Mouse (Mus musculus) hindbrain, embryonic 11.5 days (tissue): ENCODE results near the gene Camta1. TPM values are rescaled to one million over a fixed set of nuclear protein-coding genes. Genes with fewer than 3 reads are reported as not detected.

Experiments
- ATAC-seq: fragments of 200-750 bp; cut with Nextera tagmentation; 2 replicates; pipeline ENCODE4 v1.8.0; 2017; ENCODE audit warnings: mild to moderate bottlenecking, moderate TSS enrichment, moderate library complexity; ENCODE audit not compliant: low FRiP score
- DNase-seq: peaks from one replicate; pipeline ENCODE4 v3.0.0-alpha.2; 2015; ENCODE audit warnings: low spot score
- H3K27ac ChIP-seq: fragments of 300-500 bp; sonication (generic); 2 replicates; pipeline ENCODE4 v1.5.1; 2014; ENCODE audit warnings: mild to moderate bottlenecking, low read depth, low read length
- H3K27me3 ChIP-seq: fragments of 300-500 bp; sonication (generic); 2 replicates; pipeline ENCODE4 v1.6.1; 2014; ENCODE audit warnings: mild to moderate bottlenecking, low read length, moderate library complexity, mixed read lengths; ENCODE audit not compliant: control insufficient read depth, insufficient read depth
- H3K36me3 ChIP-seq: fragments of 300-500 bp; sonication (generic); 2 replicates; pipeline ENCODE4 v1.6.1; 2014; ENCODE audit warnings: mild to moderate bottlenecking, low read length, moderate library complexity, mixed read lengths; ENCODE audit not compliant: control insufficient read depth, insufficient read depth
- H3K4me1 ChIP-seq: fragments of 300-500 bp; sonication (generic); replicated peaks from 2 replicates; pipeline ENCODE4 v1.6.1; 2014; ENCODE audit warnings: low read length, mixed read lengths; ENCODE audit not compliant: control insufficient read depth, insufficient read depth
- H3K4me2 ChIP-seq: fragments of 300-500 bp; sonication (generic); replicated peaks from 2 replicates; pipeline ENCODE4 v1.6.1; 2014; ENCODE audit warnings: mild to moderate bottlenecking, low read depth, low read length
- H3K4me3 ChIP-seq: fragments of 300-500 bp; sonication (generic); 2 replicates; pipeline ENCODE4 v1.5.1; 2014; ENCODE audit warnings: low read depth, low read length
- H3K9ac ChIP-seq: fragments of 300-500 bp; sonication (generic); 2 replicates; pipeline ENCODE4 v1.6.1; 2014; ENCODE audit warnings: low read depth, low read length
- H3K9me3 ChIP-seq: fragments of 300-500 bp; sonication (generic); 2 replicates; pipeline ENCODE4 v1.6.1; 2016; ENCODE audit warnings: low read length; ENCODE audit not compliant: control insufficient read depth
- WGBS: fragments of 180-500 bp; shearing (Covaris S2); extraction: QIAGEN DNeasy Blood & Tissue Kit; methylation state at CpG from one replicate; pipeline ENCODE4 v1.1.7; 2014; 5-methylcytosine and 5-hydroxymethylcytosine counted together
- polyA plus RNA-seq: library from polyadenylated mRNA; unstranded; fragments of >200 nt; fragmentation: Nextera tagmentation; extraction: Ambion mirVana; gene quantifications from 2 replicates; pipeline ENCODE4 v1.2.1, GENCODE M21; 2014

The Camta1 gene
- polyA plus RNA-seq, 1 experiment from 2014 or later: 130 TPM

DNA sequence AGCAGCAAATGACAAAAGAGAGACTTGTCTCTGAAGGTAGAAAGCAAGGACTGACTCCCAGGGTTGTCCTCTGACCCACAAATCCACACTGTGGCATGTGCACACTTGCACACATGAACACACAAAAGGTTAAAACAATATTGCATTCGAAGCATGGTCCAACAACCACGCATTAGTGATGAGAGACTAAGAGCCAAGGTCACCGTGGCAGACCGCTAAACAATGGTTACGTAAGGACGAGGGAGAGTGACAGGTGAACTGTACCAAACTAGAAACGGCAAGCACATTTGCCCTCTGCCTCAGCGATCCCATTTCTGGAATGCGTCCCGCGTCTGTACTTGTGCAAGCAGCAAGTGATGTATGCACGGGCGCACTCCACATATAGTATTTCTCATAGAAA, 525.3 kb downstream of the Camta1 start:
- peaks cover 3% of the 10 kb centered on the region for H3K4me1 ChIP-seq
- no peaks in the 10 kb centered on the region for H3K36me3 ChIP-seq
- H3K27ac ChIP-seq: no peak overlapping the region
- H3K4me3 ChIP-seq: no peak overlapping the region
- DNase-seq: no peak
- H3K9ac ChIP-seq: no peak overlapping the region
- no peak for ATAC-seq
- no peak overlapping the region for H3K4me2 ChIP-seq
- no peaks in the 10 kb centered on the region for H3K27me3 ChIP-seq
- H3K9me3 ChIP-seq: no peaks in the 10 kb centered on the region
- WGBS: 83% methylated on average over 13 of the region's 13 CpGs

GRCm38 (mm10) chr4:151334951-151335742, 526.5 kb downstream of the Camta1 start:
- H3K9ac ChIP-seq: no peak overlapping the region
- ATAC-seq (0 out of 2 replicates have a peak, but pooled peaks have one; percentile 35), DNase-seq (peak; percentile 83)
- H3K9me3 ChIP-seq: no peaks in the 10 kb centered on the region
- no peak overlapping the region for H3K4me3 ChIP-seq
- H3K4me1 ChIP-seq: peaks cover 3% of the 10 kb centered on the region
- H3K4me2 ChIP-seq: no peak overlapping the region
- WGBS: 45% methylated on average over 23 of the region's 23 CpGs
- no peak overlapping the region for H3K27ac ChIP-seq
- no peaks in the 10 kb centered on the region for H3K27me3 ChIP-seq
- H3K36me3 ChIP-seq: no peaks in the 10 kb centered on the region

DNA sequence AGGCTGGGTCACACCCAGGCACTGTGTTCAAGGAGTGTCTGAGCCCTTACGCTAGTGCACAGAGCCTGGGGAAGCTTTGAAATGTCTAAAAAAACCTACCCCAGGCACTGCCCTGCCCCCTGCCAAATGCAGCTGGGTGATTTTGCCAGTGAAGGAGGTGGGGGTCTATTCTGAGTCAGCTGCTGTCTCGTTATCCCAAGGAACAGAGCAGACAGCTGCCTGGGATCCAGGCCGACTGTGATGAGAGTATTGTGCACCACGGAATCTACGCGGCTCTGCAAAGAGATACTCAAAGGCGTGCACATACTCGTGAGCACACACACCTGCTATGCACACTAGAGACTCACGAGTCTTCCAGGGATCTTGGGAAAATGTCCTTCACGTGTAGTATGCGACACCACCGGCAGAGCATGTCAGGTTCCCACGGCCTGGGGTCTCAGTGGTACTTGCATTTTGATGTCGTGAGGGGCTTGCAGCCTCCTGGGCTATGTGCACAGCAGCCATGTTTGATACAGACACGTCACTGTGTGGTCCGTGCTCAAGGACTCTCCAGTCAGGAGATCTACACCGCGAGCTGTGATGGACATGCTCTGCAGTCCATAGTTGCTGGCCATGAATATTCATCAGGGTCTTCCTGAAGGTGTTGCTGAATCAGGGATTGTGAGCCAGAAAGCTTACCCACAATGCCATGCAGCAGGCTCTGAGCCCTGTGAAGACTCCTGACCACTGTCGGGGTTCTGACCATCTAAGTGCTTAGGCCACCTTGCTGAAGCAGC, 529.4 kb downstream of the Camta1 start:
- no peak overlapping the region for H3K9ac ChIP-seq
- 80% methylated on average over 19 of the region's 19 CpGs for WGBS
- H3K27me3 ChIP-seq: no peaks in the 10 kb centered on the region
- no peak overlapping the region for H3K4me2 ChIP-seq
- ATAC-seq (no peak), DNase-seq (no peak)
- no peaks in the 10 kb centered on the region; the same call in 1 of the 2 replicates for H3K4me1 ChIP-seq
- H3K9me3 ChIP-seq: no peaks in the 10 kb centered on the region
- no peak overlapping the region for H3K27ac ChIP-seq
- H3K36me3 ChIP-seq: no peaks in the 10 kb centered on the region
- H3K4me3 ChIP-seq: no peak overlapping the region

DNA sequence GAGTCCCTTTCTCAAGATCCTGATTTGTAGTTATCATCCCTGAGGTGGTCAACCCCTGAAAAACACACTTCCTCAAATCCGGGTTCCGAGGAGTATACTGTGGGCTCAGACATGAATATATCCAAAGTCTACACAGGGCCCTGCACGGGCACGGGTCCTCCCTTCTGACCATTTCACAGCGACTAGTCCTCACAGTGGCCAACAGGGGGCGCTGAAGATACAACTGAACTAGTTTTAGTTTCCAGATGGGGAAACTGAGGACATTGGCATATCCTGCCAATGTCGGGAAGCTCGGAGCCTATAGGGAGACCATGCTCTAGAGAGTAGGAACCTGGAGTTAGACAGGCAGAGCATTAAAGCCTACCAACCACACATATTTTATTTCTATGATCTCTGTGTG, 530.7 kb downstream of the Camta1 start:
- H3K27me3 ChIP-seq: no peaks in the 10 kb centered on the region

GRCm38 (mm10) chr4:151328071-151328470, 533.6 kb downstream of the Camta1 start:
- no peak overlapping the region for H3K4me2 ChIP-seq
- no peaks in the 10 kb centered on the region for H3K36me3 ChIP-seq
- no peak for ATAC-seq
- H3K27ac ChIP-seq: no peak overlapping the region
- H3K4me3 ChIP-seq: no peak overlapping the region
- no peaks in the 10 kb centered on the region for H3K9me3 ChIP-seq
- H3K27me3 ChIP-seq: no peaks in the 10 kb centered on the region
- no peaks in the 10 kb centered on the region for H3K4me1 ChIP-seq
- no peak overlapping the region for H3K9ac ChIP-seq
- 80% methylated on average over 6 of the region's 6 CpGs for WGBS
- DNase-seq: no peak

More for the DNA sequence above, 530.7 kb downstream of the Camta1 start:
- ATAC-seq (no peak), DNase-seq (peak; percentile 23)
- Histone ChIP-seq H3K4me2 (no peak overlapping the region), H3K27ac (no peak overlapping the region), H3K36me3 (no peaks in the 10 kb centered on the region), H3K4me3 (no peak overlapping the region), H3K9me3 (no peaks in the 10 kb centered on the region), H3K9ac (no peak overlapping the region), H3K4me1 (no peaks in the 10 kb centered on the region)
- 63% methylated on average over 8 of the region's 8 CpGs for WGBS

DNA sequence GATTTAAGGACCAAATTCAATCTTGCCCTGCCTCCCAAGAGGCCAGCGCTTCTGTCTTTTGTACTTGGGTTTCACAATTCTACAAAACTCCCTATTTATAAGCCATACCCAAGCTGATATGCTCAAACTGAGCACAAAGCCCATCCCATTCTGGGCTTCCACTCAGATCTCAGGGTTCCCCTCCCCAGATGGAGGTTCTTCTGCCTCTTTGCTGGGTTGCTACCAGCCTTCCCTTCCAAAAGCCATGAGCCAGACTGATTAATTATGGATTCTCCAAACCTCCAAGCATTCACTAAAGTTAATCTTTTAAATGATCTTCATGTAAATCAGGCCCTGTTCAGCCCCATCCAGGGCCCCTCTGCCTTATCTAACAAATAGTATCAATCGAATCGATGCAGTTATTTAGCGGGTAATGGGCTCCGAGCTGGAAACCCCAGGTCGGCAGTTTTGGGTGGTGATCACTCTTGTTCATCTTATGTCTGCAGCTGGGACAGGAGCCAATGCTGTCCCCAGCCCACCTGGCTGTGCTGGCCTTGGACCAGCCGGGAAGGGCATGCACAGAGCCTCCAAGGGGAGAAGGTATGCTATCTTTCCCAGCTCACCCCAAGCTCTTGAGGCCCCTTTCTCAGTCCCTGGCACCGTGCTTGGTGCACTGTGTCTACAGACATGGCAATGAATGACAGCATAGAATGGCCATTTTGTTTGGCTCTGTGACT, 534.5 kb downstream of the Camta1 start:
- ATAC-seq: no peak
- 89% methylated on average over 8 of the region's 8 CpGs for WGBS
- Histone ChIP-seq H3K4me3 (no peak overlapping the region), H3K27me3 (no peaks in the 10 kb centered on the region), H3K4me2 (no peak overlapping the region), H3K27ac (no peak overlapping the region), H3K9me3 (no peaks in the 10 kb centered on the region), H3K4me1 (no peaks in the 10 kb centered on the region), H3K9ac (no peak overlapping the region), H3K36me3 (no peaks in the 10 kb centered on the region)
- no peak for DNase-seq

GRCm38 (mm10) chr4:151316428-151316827, 545.2 kb downstream of the Camta1 start:
- Histone ChIP-seq H3K4me2 (no peak overlapping the region), H3K36me3 (no peaks in the 10 kb centered on the region), H3K9me3 (no peaks in the 10 kb centered on the region), H3K27ac (no peak overlapping the region), H3K27me3 (no peaks in the 10 kb centered on the region), H3K4me3 (no peak overlapping the region), H3K9ac (no peak overlapping the region), H3K4me1 (no peaks in the 10 kb centered on the region)
- 89% methylated on average over 10 of the region's 10 CpGs for WGBS
- ATAC-seq (no peak), DNase-seq (no peak)

DNA sequence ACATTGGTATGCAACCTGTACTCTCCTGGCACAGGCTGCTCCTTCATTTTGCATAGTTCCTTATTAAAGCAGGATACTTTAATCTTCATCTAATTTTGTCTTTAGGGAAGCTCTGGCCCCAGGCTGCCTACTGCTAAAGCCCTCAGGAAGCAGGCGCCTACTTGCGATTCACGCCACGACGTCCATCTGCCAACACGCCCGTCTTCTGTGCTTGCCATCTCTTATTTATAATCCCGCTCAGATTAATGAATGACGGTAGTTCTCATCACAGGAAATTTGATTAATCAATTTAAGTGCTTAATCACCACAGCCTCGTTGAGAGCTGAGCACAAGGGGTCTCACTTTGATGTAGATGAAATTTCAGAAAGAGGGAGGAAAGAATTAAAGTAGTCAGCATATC, 546.0 kb downstream of the Camta1 start:
- no peak overlapping the region for H3K27ac ChIP-seq
- no peak overlapping the region for H3K4me2 ChIP-seq
- DNase-seq (no peak), ATAC-seq (no peak)
- no peaks in the 10 kb centered on the region for H3K9me3 ChIP-seq
- no peak overlapping the region for H3K4me3 ChIP-seq
- WGBS: 79% methylated on average over 10 of the region's 10 CpGs
- no peaks in the 10 kb centered on the region for H3K36me3 ChIP-seq
- H3K9ac ChIP-seq: no peak overlapping the region
- H3K27me3 ChIP-seq: no peaks in the 10 kb centered on the region
- H3K4me1 ChIP-seq: no peaks in the 10 kb centered on the region
